Mouse (Mus musculus) liver, postnatal 0 days (tissue): Measurements from ENCODE around the gene Mtx2.

Experiments
- CTCF ChIP-seq: sonication (generic); IDR thresholded peaks from 2 replicates; pipeline ENCODE4 v1.5.1; 2016; ENCODE audit warnings: antibody characterized with exemption, low read depth
- EP300 ChIP-seq: IDR thresholded peaks from 2 replicates; pipeline ENCODE4 v1.6.1; 2016; ENCODE audit warnings: antibody characterized with exemption, low read depth, mild to moderate bottlenecking

- TF ChIP-seq CTCF (no peak), EP300 (no peak)
Observed at GRCm38 (mm10) chr2:74894061-74894460, 68.5 kb downstream of the Mtx2 start.
